Mouse (Mus musculus): Measurements from ENCODE around the gene Enox2.

- TF ChIP-seq CTCF (IDR thresholded peaks at IDR 0.05; ENCODE audit: control insufficient read depth, insufficient read depth, low read length) (no peak), POLR2A (IDR thresholded peaks at IDR 0.05; ENCODE audit: borderline replicate concordance, control insufficient read depth, low read depth, low read length) (no peak)
Observed at GRCm38 (mm10) chrX:49279918-49280586, 8.0 kb downstream of the Enox2 start.

Measured in bone marrow, adult 2 months (tissue).